Mouse (Mus musculus) megakaryocyte, embryonic 14.5 days (primary cell): ENCODE measurements around the gene Ubxn6.

Experiments
- FLI1 ChIP-seq: IDR thresholded peaks from 2 replicates; pipeline ENCODE4 v1.6.1; 2012; ENCODE audit warnings: low read length, inconsistent platforms, mixed read lengths
- GATA1 ChIP-seq: IDR thresholded peaks from 3 replicates; pipeline ENCODE4 v1.6.1; 2012; ENCODE audit warnings: mixed read lengths, low read length, inconsistent platforms, borderline replicate concordance

GRCm38 (mm10) chr17:56074827-56075208 lies at the start of gene Ubxn6:
- TF ChIP-seq FLI1 (0 out of 2 replicates have a peak, but pooled peaks have one; percentile 25), GATA1 (no peak)
